36 mouse cellular contexts compared by ENCODE assay signal in the genomic region with DNA sequence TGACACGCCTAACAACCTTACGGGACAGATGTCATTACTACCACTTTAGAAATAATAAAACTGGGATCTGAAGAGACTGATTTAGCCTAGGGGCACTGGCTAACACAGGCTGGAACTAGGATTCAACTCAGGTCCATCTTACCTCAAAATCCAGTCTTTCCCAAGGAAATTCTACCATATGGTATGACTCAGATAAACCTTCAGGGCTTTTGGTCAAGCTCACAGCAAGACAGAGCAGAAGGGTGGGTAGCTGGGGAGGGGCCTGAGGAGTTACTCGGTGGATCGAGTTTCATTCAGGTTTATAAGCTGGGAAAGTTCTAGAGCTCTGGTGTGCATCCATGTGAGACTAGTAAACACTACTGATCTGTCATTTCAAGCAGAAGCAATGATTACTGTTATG. TPM values are rescaled to one million over a fixed set of nuclear protein-coding genes. Genes with fewer than 3 reads are reported as not detected.
A peak's percentile ranks its signal among the peaks of the same experiment; 100 is the strongest.
DNase-seq lines count a peak whose midpoint lies in the region; ATAC-seq and TF ChIP-seq lines count a peak whose summit lies in the region.
"Had no signal": no experiment of that assay in that cellular context is flagged by ENCODE, and none has a peak within 500 bp of the region (broad histone marks: within the 10 kb centered on the region; RNA-seq: fewer than 3 reads in every experiment).

No protein-coding gene starts in this region.

- peak; percentile 13 for DNase-seq in cerebellum, adult 9-10 months
- DNase-seq in layer of hippocampus, adult 2 months (ENCODE audit: low spot score in 2 of 2), result no peak
- no peak for DNase-seq in layer of hippocampus, postnatal 10 days (ENCODE audit: low spot score in 2 of 2)
- DNase-seq in NIH3T3 (ENCODE audit: low read depth), result peak; percentile 37
- DNase-seq in adrenal gland, adult 2 months, result no peak
- DNase-seq: adrenal gland, postnatal 10 days; adrenal gland, postnatal 36 days; cerebellum, adult 11 months; cerebellum, postnatal 10 days; cerebellum, postnatal 36 days; embryo, embryonic 11 days; gastrocnemius, adult 2 months; gastrocnemius, postnatal 14 days; heart, adult 18-20 months; heart, postnatal 10 days; heart, postnatal 4 days had no signal

- H3K4me3 ChIP-seq in layer of hippocampus, adult 2 months, result no peak overlapping the region; the same call in 1 of the 2 replicates
- H3K4me3 ChIP-seq: embryonic facial prominence, embryonic 10.5 days; embryonic facial prominence, embryonic 13.5 days; erythroblast, embryonic 14.5 days; forebrain, embryonic 12.5 days; forebrain, embryonic 15.5 days; gastrocnemius, adult 2 months; heart, embryonic 12.5 days; heart, embryonic 15.5 days had no signal

- H3K27ac ChIP-seq in layer of hippocampus, adult 2 months, result peak overlapping the region; percentile 61
- H3K27ac ChIP-seq: embryonic facial prominence, embryonic 10.5 days; embryonic facial prominence, embryonic 13.5 days; forebrain, embryonic 12.5 days; forebrain, embryonic 15.5 days; gastrocnemius, adult 2 months; heart, embryonic 15.5 days; hindbrain, embryonic 14.5 days; hindbrain, postnatal 0 days had no signal

- no peak for ATAC-seq in cerebellum, adult (ENCODE audit: insufficient number of reproducible peaks, low FRiP score, low TSS enrichment)
- ATAC-seq: activated CD4-positive, CD25-positive, alpha-beta regulatory T cell, adult 4 months; CD4-positive, CD25-positive, alpha-beta regulatory T cell, adult 4 months; forebrain, embryonic 15.5 days; hindbrain, postnatal 0 days; inflammation-experienced regulatory T-cells, adult 6 months; intestine, embryonic 16.5 days had no signal

- TF ChIP-seq CTCF in layer of hippocampus, adult 2 months (conservative IDR thresholded peaks at IDR 0.05), result no peak

RNA-seq across cellular contexts. Expression of gene Trpc4ap, which starts 3.0 kb away (rescaled TPM):
- total RNA-seq in layer of hippocampus, adult 2 months (2021), result 100 to 1,000 TPM; 159 to 164 TPM
- total RNA-seq in layer of hippocampus, postnatal 10 days (2021), result 100 to 1,000 TPM; 143 to 149 TPM
- total RNA-seq in adrenal gland, adult 2 months (2021), result 100 to 1,000 TPM; 125 to 152 TPM
- 205 and 228 TPM in 2 replicates for polyA plus RNA-seq in adrenal gland, adult 2 months (2012; rRNA removed)

RNA-seq across cellular contexts. Expression of gene Edem2, which starts 40.1 kb away (rescaled TPM):
- 10 to 100 TPM; 23.6 to 24.8 TPM for total RNA-seq in layer of hippocampus, adult 2 months (2021)
- total RNA-seq in layer of hippocampus, postnatal 10 days (2021), result 10 to 100 TPM; 19.1 to 20.9 TPM
- 10 to 100 TPM; 43.3 to 45.9 TPM for total RNA-seq in adrenal gland, adult 2 months (2021)
- 75.3 and 82.1 TPM in 2 replicates for polyA plus RNA-seq in adrenal gland, adult 2 months (2012; rRNA removed)

RNA-seq across cellular contexts. Expression of gene Gm17581, which starts 46.5 kb away (rescaled TPM):
- not detected for total RNA-seq in layer of hippocampus, adult 2 months (2021)
- total RNA-seq in layer of hippocampus, postnatal 10 days (2021), result not detected
- total RNA-seq in adrenal gland, adult 2 months (2021), result not detected
- polyA plus RNA-seq in adrenal gland, adult 2 months (2012; rRNA removed), result not detected in 2 replicates
- total RNA-seq: adrenal gland, postnatal 10 days; adrenal gland, postnatal 36 days; gastrocnemius, adult 2 months; gastrocnemius, postnatal 14 days; gastrocnemius, postnatal 4 days; heart, adult 18-20 months; heart, postnatal 10 days; heart, postnatal 4 days; hindbrain, postnatal 0 days; MEL had no signal
- polyA plus RNA-seq: activated CD4-positive, CD25-positive, alpha-beta regulatory T cell, adult 4 months; C2C12; CD4-positive, CD25-positive, alpha-beta regulatory T cell, adult 4 months; cerebellum, adult 2 months; cortical plate, adult 2 months; embryonic facial prominence, embryonic 10.5 days; embryonic facial prominence, embryonic 13.5 days; erythroblast, embryonic 14.5 days; forebrain, embryonic 12.5 days; forebrain, embryonic 15.5 days; heart, embryonic 12.5 days; heart, embryonic 15.5 days; hindbrain, embryonic 11.5 days; hindbrain, embryonic 14.5 days; hindbrain, postnatal 0 days; inflammation-experienced regulatory T-cells, adult 6 months; intestine, embryonic 16.5 days had no signal

Comparison
In these comparisons a context has a peak if more than half of its experiments do, and no peak if none do; other contexts are left out.
1. DNase-seq: peak in cerebellum, adult 9-10 months (single experiment) and NIH3T3 (single experiment); none in layer of hippocampus, adult 2 months (0 of 2), layer of hippocampus, postnatal 10 days (0 of 2) and adrenal gland, adult 2 months (single experiment).